Mouse (Mus musculus) kidney, adult 18-20 months (tissue): ENCODE data around the gene 4933405L10Rik.

Source experiments
- DNase-seq: peaks from one replicate; pipeline ENCODE4 v3.0.0; 2021

4933405L10Rik gene

DNA sequence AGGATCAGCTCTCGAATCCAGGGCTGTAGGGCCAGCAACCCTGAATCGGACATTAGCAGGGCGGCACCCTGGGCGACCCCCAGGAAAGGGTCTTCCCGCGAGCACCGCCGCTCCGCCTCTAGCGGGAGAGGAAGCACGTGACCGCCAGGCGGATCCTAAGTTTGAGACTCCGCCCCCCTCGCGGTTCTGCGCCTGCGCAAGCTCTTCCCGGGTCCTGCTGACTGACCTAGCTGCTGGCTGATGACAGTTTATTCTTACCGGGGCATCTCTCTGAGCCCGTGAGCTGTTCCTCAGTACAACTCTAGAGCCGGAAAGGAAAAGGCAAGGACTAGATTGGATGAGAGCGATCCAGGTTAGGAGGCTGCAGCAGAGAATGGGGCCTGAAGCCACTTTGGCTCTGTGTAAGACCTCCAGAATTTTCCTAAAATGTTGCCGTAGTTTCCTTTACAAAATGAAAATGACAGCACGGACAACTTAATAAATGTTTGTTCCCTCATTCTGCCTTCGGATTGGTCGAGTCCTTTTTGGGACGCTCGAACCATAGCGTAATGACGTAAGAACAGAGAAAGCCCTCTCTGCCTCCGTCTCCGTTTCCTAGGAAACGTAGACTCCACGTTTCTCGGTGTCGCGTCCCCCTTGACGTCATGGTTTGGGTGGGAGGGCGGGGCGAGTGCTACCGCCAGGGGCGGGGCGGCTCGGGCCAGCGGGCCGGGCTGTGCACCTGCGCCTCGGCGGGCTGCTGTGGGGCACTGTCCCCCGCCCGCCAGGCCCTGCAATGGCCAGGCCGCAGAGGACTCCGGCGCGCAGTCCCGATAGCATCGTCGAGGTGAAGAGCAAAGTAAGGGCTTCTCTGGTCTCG is 6.3 kb upstream of the 4933405L10Rik start, which contains the start of the genes Acd and Pard6a:
Acd (minus strand) TSS at position 137 of the 859 bp plus-strand sequence.
Pard6a (plus strand) TSS at position 183 of the 859 bp plus-strand sequence.
- DNase-seq = peak; percentile 97

DNA sequence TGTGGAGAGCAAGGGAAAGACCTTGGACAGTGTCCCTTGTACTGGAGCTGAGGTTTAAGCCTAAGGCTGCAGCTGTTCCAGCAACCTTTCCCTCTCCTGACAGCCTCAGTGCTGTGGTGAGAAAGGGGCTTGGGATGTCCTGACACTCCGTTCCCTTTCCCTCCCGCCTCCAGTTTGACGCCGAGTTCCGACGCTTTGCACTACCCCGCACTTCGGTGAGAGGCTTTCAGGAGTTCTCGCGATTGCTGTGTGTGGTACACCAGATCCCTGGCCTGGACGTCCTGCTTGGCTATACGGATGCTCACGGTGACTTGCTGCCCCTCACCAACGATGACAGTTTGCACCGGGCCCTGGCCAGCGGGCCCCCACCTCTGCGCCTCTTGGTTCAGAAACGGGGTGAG is 5.5 kb upstream of the 4933405L10Rik start:
- no peak for DNase-seq

DNA sequence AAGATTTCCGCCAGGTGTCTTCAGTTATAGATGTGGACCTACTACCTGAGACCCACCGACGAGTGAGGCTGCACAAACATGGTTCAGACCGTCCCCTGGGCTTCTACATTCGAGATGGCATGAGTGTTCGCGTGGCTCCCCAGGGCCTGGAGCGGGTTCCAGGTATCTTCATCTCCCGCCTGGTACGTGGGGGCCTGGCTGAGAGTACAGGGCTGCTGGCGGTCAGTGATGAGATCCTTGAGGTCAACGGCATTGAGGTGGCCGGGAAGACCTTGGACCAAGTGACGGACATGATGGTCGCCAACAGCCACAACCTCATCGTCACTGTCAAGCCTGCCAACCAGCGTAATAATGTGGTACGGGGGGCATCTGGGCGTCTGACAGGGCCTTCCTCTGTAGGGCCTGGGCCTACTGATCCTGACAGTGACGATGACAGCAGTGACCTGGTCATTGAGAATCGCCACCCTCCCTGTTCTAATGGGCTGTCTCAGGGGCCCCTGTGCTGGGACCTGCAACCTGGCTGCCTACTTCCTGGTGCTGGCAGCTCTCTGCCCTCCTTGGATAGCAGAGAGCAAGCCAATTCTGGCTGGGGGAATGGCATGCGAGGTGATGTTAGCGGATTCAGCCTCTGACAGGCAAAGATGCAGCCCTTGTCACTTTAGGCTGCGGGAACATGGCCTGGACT is 4.6 kb upstream of the 4933405L10Rik start:
- no peak for DNase-seq

DNA sequence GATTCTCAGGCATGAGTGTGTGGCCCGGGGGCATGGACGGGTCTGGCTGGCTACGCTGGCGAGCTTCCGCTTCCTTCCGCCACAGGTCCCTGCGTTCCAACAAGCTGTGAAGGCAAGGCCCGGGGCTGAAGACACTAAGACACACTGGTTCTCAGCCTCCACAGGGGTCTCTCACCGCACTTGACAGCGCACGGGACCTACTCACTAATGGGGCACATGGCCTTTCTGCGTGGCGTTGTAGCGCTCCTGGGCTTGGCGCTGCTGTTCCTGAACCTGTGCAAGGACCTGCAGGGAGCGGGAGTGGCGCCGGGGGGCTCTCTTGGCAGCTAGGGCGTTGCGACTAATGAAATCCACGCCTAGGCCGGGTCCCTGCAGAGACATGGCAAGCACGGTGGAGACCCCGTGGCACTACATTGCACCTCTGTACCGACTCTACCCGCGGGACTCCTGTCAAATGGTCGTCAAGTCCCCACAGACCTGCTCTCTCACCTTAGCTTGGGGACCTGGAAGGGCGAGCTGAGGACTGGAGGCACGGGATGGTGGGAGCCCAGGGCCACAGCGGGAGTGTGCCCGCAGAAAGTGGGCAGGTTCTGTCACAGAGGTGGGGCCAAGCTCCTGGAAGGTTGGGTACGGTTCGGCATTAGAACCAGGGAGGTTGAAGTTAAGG is 3.2 kb upstream of the 4933405L10Rik start:
- no peak for DNase-seq

DNA sequence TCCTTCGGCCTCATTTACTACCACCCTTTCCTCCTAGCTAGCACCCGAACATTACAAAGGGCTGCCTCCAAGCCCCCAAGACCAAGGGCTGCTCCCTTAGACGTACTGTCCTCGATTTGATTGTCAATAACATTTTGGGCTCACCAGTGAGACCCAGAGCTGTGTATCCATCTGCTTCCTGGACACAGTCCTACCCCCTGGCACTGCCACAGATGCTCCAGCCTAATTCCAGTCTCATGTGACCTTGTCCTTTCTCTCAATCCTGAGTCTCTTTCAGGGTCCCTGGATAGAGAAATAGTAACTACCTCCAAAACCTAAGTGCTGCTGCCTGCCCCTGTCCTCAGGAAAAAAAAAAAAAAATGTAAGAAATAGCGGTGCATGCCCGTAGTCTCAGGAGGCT is 2.5 kb upstream of the 4933405L10Rik start:
- DNase-seq = no peak

DNA sequence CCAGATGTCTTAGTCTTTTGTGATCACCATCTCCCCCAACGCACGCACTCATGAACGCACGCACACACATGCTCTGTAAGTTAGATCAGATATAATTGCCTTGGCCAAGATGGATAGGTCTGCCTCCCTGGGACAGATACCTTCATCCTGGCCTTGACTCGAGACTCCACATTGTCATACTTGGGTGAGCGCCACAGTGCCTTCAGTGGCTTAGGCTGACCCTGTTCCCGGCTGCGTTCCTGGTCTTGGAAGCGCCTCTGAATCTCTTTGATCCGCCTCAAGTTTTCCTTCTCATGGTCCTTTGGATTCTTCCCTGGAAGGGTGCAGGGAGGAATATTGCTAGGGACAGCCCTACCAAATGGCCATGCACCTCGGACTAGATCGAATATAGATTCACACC is 1.0 kb upstream of the 4933405L10Rik start:
- no peak for DNase-seq

DNA sequence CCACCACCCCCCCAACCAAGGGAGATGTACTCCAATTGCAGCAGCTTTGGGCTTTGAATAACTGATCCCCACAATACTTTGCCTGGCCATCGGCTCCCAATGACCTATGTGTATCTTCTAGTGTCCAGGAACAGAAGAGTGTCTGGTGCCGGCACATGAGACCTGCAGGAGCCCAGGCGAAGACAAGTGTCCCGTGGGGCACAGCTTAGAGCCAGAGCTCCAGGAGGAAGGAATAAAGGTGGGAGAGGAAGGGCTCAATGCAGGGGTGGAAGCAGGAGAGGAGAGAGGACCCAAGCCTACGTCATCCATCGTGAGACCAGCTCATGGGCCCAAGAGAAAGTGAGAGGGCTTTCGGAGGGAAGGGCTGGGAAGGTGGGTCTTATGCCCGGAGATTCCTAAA is 1.2 kb downstream of the 4933405L10Rik start:
- no peak for DNase-seq

DNA sequence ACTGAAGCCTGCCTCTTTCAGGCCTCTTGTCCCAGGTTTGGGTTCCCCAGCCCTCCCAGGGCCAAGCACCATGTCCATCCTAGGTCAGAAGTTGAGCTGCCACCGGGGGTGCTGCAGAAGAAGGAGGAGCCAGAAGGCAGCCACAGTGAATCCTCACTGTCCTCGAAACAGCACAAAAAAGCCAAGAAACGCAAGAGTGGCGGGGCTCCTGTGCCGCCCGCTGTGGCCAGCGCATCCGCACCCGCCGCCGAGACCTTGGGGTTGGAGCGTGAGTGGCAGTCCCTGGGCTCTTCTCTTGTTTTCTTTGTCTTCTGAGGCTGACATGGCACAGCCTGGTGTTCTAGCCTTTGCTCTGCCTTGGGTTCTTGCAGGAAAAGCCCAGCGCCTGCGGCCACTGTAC is 1.9 kb downstream of the 4933405L10Rik start:
- no peak for DNase-seq

DNA sequence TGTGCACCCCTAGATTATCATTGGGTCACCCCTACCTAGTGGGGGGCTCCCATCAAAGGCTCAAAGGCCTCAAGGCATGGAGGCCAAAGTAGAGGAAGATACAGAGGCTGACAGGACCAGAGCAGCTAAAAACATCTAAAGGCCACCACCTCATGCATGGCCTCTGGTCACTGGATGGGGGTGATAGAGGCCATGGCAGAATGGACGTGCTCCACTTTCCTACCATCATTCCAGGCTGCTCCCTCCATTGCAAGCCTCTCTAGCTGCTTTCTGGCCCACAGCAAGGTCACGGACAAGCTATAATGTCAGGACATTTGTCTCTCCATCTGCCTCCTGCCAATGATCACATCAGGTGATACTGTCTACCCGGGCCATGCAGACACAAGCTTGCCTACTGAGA is 4.8 kb downstream of the 4933405L10Rik start:
- no peak for DNase-seq

DNA sequence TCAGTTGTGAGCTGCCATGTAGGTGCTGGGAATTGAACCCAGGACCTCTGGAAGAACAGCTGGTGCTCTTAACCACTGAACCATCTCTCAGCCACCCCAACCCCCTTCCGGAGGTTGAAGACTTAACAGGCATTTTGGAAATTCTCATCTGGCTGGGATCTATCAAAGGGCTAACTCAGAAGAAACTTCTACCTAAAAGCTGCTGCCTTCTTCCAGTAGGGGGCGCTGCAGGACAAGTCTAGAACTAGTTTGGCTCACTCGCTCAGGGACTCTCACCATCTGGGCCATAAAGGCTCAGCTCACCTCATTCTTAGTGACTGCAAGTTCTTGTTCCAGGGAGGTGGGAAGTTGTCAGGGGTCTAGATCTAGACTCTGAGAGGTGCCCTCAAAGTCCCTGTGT is 6.7 kb downstream of the 4933405L10Rik start:
- DNase-seq = peak; percentile 89

DNA sequence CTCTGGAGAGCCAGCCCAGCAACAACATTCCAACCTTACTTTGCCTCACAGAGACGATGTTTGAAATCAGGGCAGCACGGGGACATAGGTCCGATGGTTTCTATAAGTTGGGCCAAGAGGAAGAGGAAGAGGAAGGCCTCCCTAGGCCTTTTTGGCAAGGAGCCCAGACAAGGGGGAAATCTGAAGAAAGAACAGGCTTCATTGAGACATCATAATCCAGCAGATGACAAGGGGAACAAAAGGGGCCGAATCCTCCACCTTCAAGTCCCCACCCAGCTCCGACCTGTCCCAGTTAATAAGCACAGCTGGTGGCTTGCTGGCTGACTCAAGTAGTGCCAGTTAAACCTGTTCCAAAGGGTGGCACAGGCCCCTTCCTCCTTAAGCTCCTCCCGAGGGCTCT is 7.6 kb downstream of the 4933405L10Rik start:
- DNase-seq = no peak

DNA sequence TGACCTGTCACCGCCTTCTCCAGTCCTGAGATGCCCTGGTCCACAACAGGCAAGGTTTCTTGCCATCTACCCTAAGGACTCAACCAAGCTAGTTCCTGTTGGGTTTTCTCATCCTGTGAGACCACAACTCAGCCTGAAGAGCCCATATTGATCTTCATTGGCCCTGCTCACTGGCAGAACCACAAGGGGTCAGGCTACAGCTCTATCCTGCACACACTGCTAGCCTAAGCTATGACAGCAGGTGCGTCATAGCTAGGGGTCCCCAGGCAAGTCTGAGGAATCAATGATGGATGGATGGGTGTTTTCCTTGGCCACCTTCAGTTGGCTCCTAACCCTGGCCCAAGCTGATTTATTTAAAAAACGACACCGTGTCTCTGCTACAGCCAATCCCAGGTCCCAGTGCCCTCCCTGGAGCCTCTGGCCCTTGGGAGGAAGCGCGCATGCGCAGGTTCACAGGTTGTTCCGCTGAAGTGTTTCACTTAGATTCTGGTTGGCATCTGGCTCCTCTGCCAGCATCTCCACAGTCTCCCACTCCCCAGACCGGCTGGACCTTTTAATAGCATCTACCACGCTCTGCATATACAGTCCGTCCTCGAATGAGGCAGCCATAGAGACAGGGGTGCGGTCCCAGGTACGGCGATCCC is 9.0 kb downstream of the 4933405L10Rik start:
- DNase-seq = no peak

DNA sequence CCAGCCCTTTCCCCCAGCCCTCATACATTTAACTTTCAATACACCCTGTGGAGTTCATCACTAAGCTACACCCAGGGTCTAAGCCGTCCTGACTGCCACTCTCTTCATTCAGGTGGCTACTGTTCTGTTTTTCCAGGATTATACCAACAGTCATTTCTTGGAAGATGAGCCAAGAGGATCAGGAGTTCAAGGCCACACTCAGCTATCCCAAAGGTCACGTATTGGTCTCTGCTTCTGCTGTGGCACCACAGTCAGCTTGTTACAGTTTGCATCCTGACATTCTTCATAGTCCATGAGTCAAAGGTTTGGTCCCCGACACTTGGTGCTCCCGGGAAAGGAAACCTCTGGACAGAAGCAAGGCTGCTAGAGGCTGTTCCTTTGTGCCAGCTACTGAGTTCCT is 12.2 kb downstream of the 4933405L10Rik start:
- no peak for DNase-seq

DNA sequence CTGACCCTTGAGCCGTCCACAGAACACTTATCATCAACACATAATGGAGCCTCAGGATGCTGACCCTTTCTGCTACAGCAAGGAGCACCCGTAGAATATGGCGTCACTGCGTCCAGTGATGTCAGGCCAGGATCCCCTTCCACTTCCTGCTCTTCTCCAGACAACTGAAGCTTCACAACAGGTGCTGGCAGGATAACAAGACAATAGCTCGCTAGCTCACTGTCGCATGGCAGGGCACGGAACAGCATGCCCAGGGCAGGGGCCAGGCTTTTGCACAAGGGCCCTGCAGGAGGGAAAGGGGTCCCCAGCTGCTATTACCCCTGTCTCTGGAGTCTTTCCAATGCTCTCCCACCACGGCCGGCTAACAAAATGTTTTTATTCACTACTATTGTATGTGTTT is 15.4 kb downstream of the 4933405L10Rik start:
- no peak for DNase-seq

DNA sequence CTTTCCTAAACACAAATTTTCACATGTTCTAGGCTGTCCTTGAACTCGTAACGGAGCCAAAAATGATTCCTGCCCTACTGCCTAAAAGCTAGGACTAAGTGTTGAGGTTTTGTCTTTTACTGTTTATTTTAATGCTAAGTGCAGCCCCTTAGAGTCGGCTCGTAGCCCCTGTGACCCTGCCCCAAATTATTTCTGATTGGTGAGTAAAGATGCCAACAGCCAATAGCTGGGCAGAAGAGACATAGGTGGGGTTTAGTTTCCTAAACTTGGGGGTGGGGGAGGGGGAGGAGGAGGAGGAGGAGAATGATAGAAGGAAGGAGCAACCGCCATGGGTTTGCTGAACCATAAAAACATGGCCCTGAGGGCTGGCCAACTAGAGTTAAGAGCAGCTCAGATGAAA is 18.3 kb downstream of the 4933405L10Rik start:
- no peak for DNase-seq

DNA sequence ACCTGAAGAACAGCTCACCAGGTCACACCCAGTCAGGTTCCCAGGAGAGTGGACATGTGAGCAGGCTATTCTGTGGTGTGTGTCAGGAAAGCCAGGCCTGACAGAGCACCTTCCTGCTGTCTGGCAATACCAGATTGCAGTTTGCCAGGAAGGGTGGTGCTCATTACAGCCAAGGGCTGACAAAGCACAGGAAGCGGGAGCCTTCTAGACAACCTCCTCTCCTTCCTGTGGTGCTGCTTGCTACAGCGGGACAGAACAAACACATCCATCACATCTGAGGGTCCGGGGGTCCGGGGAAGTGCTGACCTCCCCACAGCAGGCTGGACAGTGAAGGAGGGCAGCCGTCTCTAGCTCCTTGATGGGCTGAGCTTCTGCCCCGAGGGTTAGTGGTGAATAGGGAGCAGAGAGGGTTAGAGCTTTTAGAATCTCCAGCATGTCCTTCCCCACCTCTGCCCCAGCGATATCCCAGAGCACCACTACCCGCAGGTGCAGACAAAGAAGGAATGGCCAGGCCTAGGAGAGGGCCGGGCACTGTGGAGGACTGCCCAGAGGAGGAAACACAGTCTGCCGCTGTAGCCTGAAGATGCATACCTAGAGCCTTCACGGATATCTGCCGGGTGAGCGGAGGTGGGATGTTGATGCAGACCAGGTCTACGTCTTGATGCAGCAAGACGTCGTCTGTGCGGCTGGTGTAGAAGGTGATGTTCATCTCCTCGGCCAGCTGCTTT is 20.1 kb downstream of the 4933405L10Rik start:
- peak; percentile 49 for DNase-seq

DNA sequence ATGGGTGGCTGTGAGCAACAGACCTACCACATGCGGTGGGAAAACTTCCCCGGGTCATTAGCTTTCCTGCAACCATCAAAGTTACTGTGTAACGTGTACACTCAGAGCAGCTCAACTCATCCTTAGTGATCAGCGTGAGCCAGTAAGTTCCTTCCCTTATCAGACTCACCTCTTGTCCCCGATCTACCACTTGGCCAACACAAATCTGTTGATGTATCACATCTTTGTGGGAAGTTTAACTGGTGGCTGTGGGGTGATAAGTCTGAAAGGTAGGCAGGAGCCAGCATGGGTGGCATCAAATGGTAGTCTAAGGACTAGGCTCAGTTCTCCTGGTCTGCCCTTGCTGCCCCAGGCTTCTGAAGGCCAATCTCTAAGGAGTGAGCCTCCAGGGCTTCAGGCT is 24.7 kb downstream of the 4933405L10Rik start:
- no peak for DNase-seq

DNA sequence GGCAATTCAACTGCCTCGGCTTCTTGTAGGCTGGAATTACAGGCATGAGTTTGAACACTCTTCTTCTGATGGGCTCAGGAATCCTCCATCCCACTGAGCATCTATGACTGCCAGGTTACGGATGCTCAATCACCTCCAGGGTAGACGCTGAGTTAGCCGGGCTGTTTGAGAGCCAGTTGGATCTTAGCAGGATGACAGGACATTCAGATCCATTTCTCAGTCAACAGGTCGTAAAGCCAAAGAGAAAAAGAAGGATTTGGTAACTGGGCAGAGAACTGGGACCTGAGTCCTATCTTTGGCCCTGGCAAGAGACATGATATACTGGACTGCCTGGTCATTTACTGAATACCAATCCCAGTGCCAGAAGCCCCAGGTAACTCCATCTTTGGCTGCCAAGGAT is 31.8 kb downstream of the 4933405L10Rik start:
- no peak for DNase-seq

DNA sequence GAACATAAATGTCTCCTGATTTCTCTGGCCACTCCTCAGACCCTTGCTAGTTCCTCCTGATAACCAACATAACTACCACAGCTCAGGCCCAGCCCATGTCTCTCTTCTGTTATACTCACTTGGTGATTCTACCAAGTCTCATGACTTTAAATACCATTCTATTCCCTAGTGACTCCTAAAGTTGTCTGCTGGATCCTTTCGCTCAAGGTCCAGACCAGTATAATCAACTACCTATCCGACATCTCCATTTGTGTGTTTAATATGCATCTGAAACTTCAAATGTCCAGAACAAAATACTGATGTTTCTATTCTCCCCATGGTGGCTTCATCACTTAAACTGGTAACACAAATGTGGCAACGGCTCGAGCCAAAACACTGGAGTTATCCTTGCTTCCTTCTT is 35.8 kb downstream of the 4933405L10Rik start:
- no peak for DNase-seq

DNA sequence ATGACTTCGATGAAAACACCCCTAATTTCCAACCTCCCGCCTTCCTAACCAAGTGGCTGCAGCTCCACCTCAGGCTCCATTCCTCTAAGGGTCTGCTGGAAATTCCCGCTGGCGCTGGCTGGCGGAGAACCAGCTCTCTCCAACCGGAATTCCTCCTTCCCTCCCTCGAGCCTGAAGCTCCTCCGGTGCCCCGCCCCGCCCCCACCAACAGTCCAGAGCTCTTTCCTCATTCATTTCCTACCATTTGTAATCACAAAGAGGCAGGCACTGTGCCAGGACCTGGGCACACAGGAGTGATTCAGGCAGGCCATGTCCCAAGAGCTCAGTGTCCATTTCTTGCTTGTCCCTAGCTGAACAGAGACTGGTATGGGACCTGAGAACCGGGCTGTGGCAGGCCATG is 43.2 kb downstream of the 4933405L10Rik start:
- DNase-seq = peak; percentile 83

DNA sequence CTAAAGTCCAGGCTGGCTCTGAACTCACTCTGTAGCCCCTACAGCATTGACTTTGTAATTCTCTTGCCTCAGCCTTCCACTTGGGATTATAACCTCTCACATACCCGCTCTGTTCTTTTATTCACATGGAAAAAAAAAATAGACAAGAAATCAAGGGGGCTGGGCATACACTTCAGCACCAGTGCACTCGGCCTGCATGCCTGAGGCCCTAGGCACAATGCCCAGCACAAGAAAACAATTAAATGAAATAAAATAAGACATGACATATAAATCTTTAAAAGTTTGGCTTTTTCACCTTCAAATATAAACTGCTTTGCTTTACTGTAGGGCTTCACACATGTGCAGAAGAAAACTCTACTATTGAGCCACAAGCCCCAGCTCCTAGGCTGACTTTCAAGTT is 46.5 kb downstream of the 4933405L10Rik start:
- no peak for DNase-seq

DNA sequence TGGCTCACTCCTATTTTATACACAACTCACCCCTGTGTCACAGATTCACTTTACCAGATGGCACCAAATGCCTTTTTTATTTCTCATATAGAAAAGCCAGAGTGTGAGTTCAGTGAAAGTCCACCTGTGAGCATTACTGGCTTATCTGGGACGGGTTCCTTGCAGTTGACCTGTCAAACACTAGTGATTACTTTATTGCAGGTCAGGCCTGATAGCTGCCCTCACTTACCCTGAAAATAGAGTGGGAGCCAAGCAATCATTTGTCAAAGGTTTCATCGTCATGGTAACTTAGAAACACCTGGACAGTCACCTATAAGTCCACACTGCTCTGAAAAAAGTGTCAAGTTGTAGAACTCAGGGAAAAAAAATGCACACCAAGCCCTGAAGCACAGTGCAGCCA is 47.2 kb downstream of the 4933405L10Rik start:
- no peak for DNase-seq
